In the genomic region with DNA sequence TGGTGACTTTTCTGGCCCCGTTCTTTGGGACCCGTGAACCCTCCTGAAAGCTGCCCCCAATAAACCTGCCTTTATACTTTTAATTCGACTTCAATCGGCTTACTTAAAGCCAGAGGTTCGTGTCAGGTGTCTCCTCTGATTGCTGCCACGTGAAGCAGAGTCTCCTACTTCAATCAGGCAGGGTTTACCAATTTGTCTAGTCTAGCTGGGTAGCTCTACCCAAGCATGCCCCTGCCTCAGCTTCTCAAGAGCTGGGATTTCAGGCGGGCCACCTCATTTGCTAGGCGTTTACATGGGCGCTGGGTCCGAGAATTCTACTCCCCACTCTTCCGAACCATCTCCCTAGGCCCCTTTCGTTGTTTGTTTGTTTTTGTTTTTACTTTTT, we compare ENCODE assay signal across 8 mouse cellular contexts. TPM values are rescaled to one million over a fixed set of nuclear protein-coding genes. Genes with fewer than 3 reads are reported as not detected.
A peak's percentile ranks its signal among the peaks of the same experiment; 100 is the strongest.
DNase-seq lines count a peak whose midpoint lies in the region; ATAC-seq and TF ChIP-seq lines count a peak whose summit lies in the region.

No protein-coding gene starts in this region.

- 41% methylated on average over 12 of the region's 12 CpGs for WGBS in forebrain, embryonic 12.5 days
- WGBS in liver, embryonic 14.5 days (ENCODE audit: insufficient replicate concordance) = 44% methylated on average over 12 of the region's 12 CpGs

- H3K27me3 ChIP-seq in CH12.LX (replicated peaks) = no peaks in the 10 kb centered on the region
- 0 out of 2 replicates have a peak, but pooled peaks cover 7% of the 10 kb centered on the region for H3K27me3 ChIP-seq in forebrain, embryonic 12.5 days
- no peaks in the 10 kb centered on the region for H3K27me3 ChIP-seq in liver, embryonic 14.5 days (ENCODE audit: control insufficient read depth, insufficient read depth, low read length)

- peak overlapping the region; percentile 92 for H3K9ac ChIP-seq in CH12.LX (ENCODE audit: insufficient read depth, low read depth)
- peak overlapping the region; percentile 48; the same call in 1 of the 2 replicates for H3K9ac ChIP-seq in forebrain, embryonic 12.5 days
- H3K9ac ChIP-seq in liver, embryonic 14.5 days (replicated peaks) = peak overlapping the region; percentile 63

- in situ Hi-C loops in CH12.LX (cut with MboI; ENCODE audit: low pct_ligation_motif_present, low pct_unique_long_range_greater_than_20kb, low sequenced_read_pairs) = loop anchor here (5.0 to 10.0 kb wide), 2 partner anchors 57 to 414 kb away; a partner anchor contains a TSS

- H3K36me3 ChIP-seq in CH12.LX (replicated peaks in 1 of 2; ENCODE audit: control insufficient read depth in 1 of 2, insufficient read depth in 1 of 2, low read length in 1 of 2) = peaks cover 12 to 26% of the 10 kb centered on the region in 2 experiments
- no peaks in the 10 kb centered on the region for H3K36me3 ChIP-seq in forebrain, embryonic 12.5 days (replicated peaks)
- H3K36me3 ChIP-seq in liver, embryonic 14.5 days (replicated peaks; ENCODE audit: control insufficient read depth, insufficient read depth, low read depth) = no peaks in the 10 kb centered on the region

- peak overlapping the region; percentile 59 for H3K4me3 ChIP-seq in gastrocnemius, adult 2 months
- peak overlapping the region in 2 of 3 experiments; percentile 21 to 44 for H3K4me3 ChIP-seq in CH12.LX (replicated peaks in 1 of 3; ENCODE audit: low read depth in 2 of 3, low read length in 2 of 3, poor library complexity in 1 of 3)
- no peak overlapping the region for H3K4me3 ChIP-seq in forebrain, embryonic 12.5 days (replicated peaks)
- peak overlapping the region; percentile 9 to 15; a peak in 2 of 4 replicates for H3K4me3 ChIP-seq in liver, embryonic 14.5 days (ENCODE audit: insufficient read depth in 1 of 2, low read depth in 2 of 2, low read length in 2 of 2)

- no peak for TF ChIP-seq RAD21 in CH12.LX (IDR thresholded peaks at IDR 0.05; ENCODE audit: low read depth, low read length)

- no peak for TF ChIP-seq CTCF in gastrocnemius, adult 2 months (IDR thresholded peaks at IDR 0.05)
- no peak for TF ChIP-seq CTCF in CH12.LX (conservative IDR thresholded peaks at IDR 0.05 in 1 of 2, IDR thresholded peaks at IDR 0.05 in 1 of 2; ENCODE audit: low read depth in 2 of 2, low read length in 2 of 2)
- no peak for TF ChIP-seq CTCF in liver, embryonic 14.5 days (IDR thresholded peaks at IDR 0.05; ENCODE audit: low read depth)

- H3K4me2 ChIP-seq in CH12.LX (ENCODE audit: insufficient read depth, low read depth, poor library complexity, severe bottlenecking) = peak overlapping the region; percentile 83
- H3K4me2 ChIP-seq in forebrain, embryonic 12.5 days = peak overlapping the region; percentile 53
- H3K4me2 ChIP-seq in liver, embryonic 14.5 days (ENCODE audit: low read depth) = peak overlapping the region; percentile 54

- no peak for TF ChIP-seq POLR2A in CH12.LX (IDR thresholded peaks at IDR 0.05; ENCODE audit: low read depth, low read length)

- no peak for DNase-seq in gastrocnemius, adult 2 months
- DNase-seq in gastrocnemius, postnatal 14 days = no peak
- no peak for DNase-seq in CH12.LX (ENCODE audit: extremely low read depth)
- DNase-seq in liver, embryonic 14.5 days (ENCODE audit: low read depth in 3 of 3, low spot score in 3 of 3) = no peak
- no peak for DNase-seq in ovary, adult 18-20 months (ENCODE audit: low spot score)
- DNase-seq in c-Kit-positive CD71-positive TER-119-positive erythroid progenitor cells, embryonic 14.5 days (ENCODE audit: low spot score) = no peak
- DNase-seq in right cerebral cortex, postnatal 14 days = no peak

- peak overlapping the region; percentile 68; the same call in 1 of the 2 replicates for H3K27ac ChIP-seq in gastrocnemius, adult 2 months
- H3K27ac ChIP-seq in CH12.LX (ENCODE audit: insufficient read depth, low read depth) = peak overlapping the region; percentile 98
- H3K27ac ChIP-seq in forebrain, embryonic 12.5 days = no peak overlapping the region
- peak overlapping the region; percentile 58 for H3K27ac ChIP-seq in liver, embryonic 14.5 days

- H3K9me3 ChIP-seq in CH12.LX (replicated peaks; ENCODE audit: low read length) = peaks cover 11% of the 10 kb centered on the region
- no peaks in the 10 kb centered on the region for H3K9me3 ChIP-seq in forebrain, embryonic 12.5 days
- no peaks in the 10 kb centered on the region for H3K9me3 ChIP-seq in liver, embryonic 14.5 days (ENCODE audit: control insufficient read depth, low read length)

- dilution Hi-C loops in CH12.LX (cut with MboI; ENCODE audit: extremely low pct_ligation_motif_present, extremely low pct_unique_long_range_greater_than_20kb, low sequenced_read_pairs) = no loop called here

- H3K4me1 ChIP-seq in CH12.LX (ENCODE audit: control insufficient read depth in 1 of 2, insufficient read depth in 2 of 2) = peaks cover 32 to 74% of the 10 kb centered on the region in 2 experiments
- peaks cover 16% of the 10 kb centered on the region for H3K4me1 ChIP-seq in forebrain, embryonic 12.5 days
- H3K4me1 ChIP-seq in liver, embryonic 14.5 days (replicated peaks; ENCODE audit: control insufficient read depth in 2 of 2, insufficient read depth in 2 of 2, low read length in 1 of 2) = peaks cover 19 to 24% of the 10 kb centered on the region in 2 experiments

- H3K79me2 ChIP-seq in CH12.LX (replicated peaks; ENCODE audit: control insufficient read depth, extremely low read depth, insufficient read depth, poor library complexity, severe bottlenecking) = no peaks in the 10 kb centered on the region

- intact Hi-C loops in gastrocnemius, adult 2 months (cut with DNase I) = loop anchor here (1.0 kb wide), 2 partner anchors 59 to 75 kb away; no protein-coding TSS in a partner anchor
- intact Hi-C loops in gastrocnemius, postnatal 14 days (cut with DNase I; ENCODE audit: low total_unique reads) = loop anchor here (2.0 kb wide), 1 partner anchor 58 kb away; no protein-coding TSS in a partner anchor

- no peak for TF ChIP-seq EP300 in CH12.LX (IDR thresholded peaks at IDR 0.05; ENCODE audit: low read length)
- no peak for TF ChIP-seq EP300 in liver, embryonic 14.5 days (IDR thresholded peaks at IDR 0.05; ENCODE audit: low read depth)

- peak; percentile 33 for ATAC-seq in forebrain, embryonic 12.5 days (ENCODE audit: low FRiP score)
- peak; percentile 7; the same call in 1 of the 2 replicates for ATAC-seq in liver, embryonic 14.5 days (ENCODE audit: insufficient read depth)

TF ChIP-seq in CH12.LX, 34 proteins besides CTCF, POLR2A, EP300 and RAD21:
- no peak for TF ChIP-seq PAX5 (IDR thresholded peaks at IDR 0.05; ENCODE audit: low read length)

RNA-seq across cellular contexts. Expression of a gene that starts 21.1 kb away (rescaled TPM):
- total RNA-seq in gastrocnemius, adult 2 months (2021) = 10 to 100 TPM; 10.1 to 13.7 TPM
- total RNA-seq in gastrocnemius, postnatal 14 days (2021) = 1 to 10 TPM; 8.1 to 9.7 TPM
- total RNA-seq in CH12.LX (2012; rRNA removed) (54.3 and 66.9 TPM in 2 replicates), CH12.LX (2014; rRNA removed) (35.5 and 42.4 TPM in 2 replicates)
- polyA plus RNA-seq in CH12.LX (2012; ENCODE audit: insufficient read length, low read depth) = 51.5 and 69.7 TPM in 2 replicates
- polyA plus RNA-seq in forebrain, embryonic 12.5 days (2016; fragmentation: Nextera tagmentation; extraction: Ambion mirVana) = 53.1 and 53.9 TPM in 2 replicates
- polyA plus RNA-seq in liver, embryonic 14.5 days (2012; rRNA removed) = 9.7 and 17.0 TPM in 2 replicates
- polyA plus RNA-seq in liver, embryonic 14.5 days (2014; fragmentation: Nextera tagmentation; extraction: Ambion mirVana) = 15.6 and 18.2 TPM in 2 replicates

RNA-seq across cellular contexts. Expression of a gene that starts 57.1 kb away (rescaled TPM):
- total RNA-seq in gastrocnemius, adult 2 months (2021) = 1 to 10 TPM; 1.0 to 1.3 TPM
- 1 to 10 TPM; 4.2 to 5.7 TPM for total RNA-seq in gastrocnemius, postnatal 14 days (2021)
- 156 and 207 TPM in 2 replicates for total RNA-seq in CH12.LX (2012; rRNA removed)
- 110 and 119 TPM in 2 replicates for total RNA-seq in CH12.LX (2014; rRNA removed)
- polyA plus RNA-seq in CH12.LX (2012; ENCODE audit: insufficient read length, low read depth) = 235 and 291 TPM in 2 replicates
- polyA plus RNA-seq in forebrain, embryonic 12.5 days (2016; fragmentation: Nextera tagmentation; extraction: Ambion mirVana) = 34.7 and 37.6 TPM in 2 replicates
- 40.0 and 40.9 TPM in 2 replicates for polyA plus RNA-seq in liver, embryonic 14.5 days (2012; rRNA removed)
- 36.7 and 40.7 TPM in 2 replicates for polyA plus RNA-seq in liver, embryonic 14.5 days (2014; fragmentation: Nextera tagmentation; extraction: Ambion mirVana)

Comparison
In these comparisons a context has a peak if more than half of its experiments do, and no peak if none do; other contexts are left out.
1. RNA of a gene that starts 57.1 kb away (total RNA-seq): 110 to 207 TPM in CH12.LX; 4.2 to 5.7 TPM in gastrocnemius, postnatal 14 days and 1.0 to 1.3 TPM in gastrocnemius, adult 2 months; every median in the first group is over 10 times any median in the second.
2. Peak in every context shown above with its lines, with median percentiles within 50 percentile points of each other: H3K4me2 ChIP-seq and H3K9ac ChIP-seq.